Mouse (Mus musculus): ENCODE results near the gene Map3k3. TPM values are rescaled to one million over a fixed set of nuclear protein-coding genes. Genes with fewer than 3 reads are reported as not detected.
A peak's percentile ranks its signal among the peaks of the same experiment; 100 is the strongest.

Gene Map3k3
- polyA plus RNA-seq, 1 experiment = 3.5 TPM

DNA sequence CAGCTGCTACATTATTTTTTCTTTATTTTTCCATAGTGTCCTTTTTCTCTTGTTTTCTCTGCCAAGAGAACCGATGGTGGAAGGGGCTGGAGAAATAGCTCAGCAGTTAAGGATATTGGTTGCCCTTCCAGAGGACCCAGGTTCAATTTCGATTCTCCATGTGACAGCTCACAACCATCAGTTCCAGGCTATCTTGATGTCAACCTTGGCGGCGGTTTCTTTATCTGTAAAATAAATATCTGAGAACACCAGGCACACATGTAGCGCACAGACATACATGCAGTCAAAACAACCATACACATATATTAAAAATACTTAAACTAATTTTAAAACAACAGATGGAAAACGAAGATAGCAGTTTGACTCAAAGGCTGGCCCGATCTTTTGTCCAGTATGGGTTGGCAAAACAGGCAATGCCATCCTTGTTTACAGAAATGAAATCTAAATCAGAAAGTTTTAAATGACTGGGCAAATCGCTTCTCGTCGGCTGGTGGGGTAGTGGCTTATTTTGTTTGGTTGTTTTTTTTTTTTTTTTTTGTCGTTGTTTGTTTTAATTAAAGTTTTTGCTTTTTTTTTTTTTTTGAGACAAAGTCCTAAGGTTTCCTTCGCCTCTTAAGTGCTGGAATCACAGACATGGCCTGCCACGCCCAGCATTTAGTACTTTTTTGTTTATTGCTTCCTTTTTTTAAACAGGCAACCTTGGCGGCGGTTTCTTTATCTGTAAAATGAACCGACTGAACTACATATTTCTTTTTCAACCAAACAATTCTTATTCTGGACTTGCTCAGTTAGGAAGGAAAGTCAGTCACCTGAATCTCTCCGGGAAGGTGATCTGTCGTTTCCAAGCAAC, 19.1 kb upstream of the Map3k3 start:
- no peak for TF ChIP-seq GATA1 (IDR thresholded peaks at IDR 0.05; ENCODE audit: low read length)

- no peak for TF ChIP-seq GATA1 (IDR thresholded peaks at IDR 0.05; ENCODE audit: low read length)
Measured at GRCm38 (mm10) chr11:106065923-106066571, 18.4 kb upstream of the Map3k3 start, which contains the start of gene Taco1. Gene Taco1 (plus strand): TSS chr11:106066061.

DNA sequence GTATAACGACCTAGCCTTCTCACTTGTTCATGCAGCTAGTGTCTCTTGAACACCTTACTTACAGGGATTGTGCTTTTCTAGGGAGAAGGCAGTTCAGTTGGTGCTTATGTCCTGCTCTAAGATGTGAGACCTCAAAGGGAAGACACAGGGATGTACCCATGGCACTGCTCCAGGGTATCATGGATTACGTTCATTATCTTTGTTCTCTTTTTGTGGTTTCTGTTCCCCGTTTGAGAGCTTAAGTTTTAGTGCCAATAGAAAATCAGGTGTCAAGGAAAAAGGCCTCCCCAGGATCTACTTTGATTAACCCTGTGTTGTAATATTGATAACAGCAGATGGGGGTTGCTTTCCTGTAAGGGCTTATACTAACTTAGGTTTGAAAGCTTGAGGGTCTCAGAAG, 10.6 kb upstream of the Map3k3 start:
- no peak for TF ChIP-seq GATA1 (IDR thresholded peaks at IDR 0.05; ENCODE audit: low read length)

DNA sequence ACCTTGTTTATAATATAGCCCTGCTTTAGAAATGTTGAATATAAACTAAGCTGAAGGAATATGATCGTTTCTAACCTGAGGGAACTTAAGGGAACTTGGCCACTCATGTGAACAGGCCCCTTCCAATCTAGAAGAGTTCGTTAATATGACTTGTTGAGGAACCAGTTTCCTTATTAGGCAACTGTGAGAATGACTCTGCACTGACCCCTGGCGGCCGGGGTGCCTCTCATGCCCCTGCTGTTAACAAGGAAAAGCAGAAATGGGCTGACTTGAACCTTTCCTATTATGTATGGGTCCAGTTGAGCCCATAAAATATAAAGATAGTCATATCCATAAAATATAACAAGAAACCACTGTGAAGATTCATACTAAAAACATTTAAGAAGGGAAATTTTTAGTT, 8.1 kb upstream of the Map3k3 start:
- TF ChIP-seq GATA1 (IDR thresholded peaks at IDR 0.05; ENCODE audit: low read length) = no peak

DNA sequence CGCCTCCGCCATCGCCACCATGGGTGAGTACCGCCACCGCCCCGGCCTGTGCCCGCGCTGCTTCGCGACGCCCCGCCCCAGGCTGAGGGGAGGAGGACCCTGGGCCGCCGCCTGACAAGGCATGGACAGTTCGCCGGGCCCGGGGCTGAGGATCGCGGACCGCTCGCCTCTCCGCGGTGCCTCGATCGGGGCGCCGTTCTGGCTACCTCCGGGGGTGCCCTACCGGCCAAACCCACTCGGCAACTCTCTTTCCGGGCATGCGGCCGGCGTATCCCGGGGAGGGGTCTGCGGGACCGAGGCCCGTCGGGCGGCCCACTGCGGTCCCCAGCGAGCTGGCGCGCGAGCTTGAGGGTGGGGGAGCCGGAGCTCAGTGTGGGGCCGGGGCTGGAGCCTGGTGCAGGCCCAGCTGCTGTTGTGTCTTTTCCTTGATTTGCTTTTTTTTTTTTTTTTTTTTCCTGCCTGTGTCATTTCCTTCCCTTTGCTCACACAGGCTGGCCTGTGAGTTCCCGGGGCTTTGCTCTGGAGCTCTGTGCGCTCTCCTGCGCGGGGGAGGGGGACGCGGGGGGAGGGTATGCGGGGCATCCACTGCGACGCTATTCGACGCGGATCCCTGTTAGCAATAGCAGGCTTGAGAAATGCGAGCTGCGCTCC, 623 bp downstream of the Map3k3 start:
- no peak for TF ChIP-seq GATA1 (IDR thresholded peaks at IDR 0.05; ENCODE audit: low read length)

- TF ChIP-seq GATA1 (IDR thresholded peaks at IDR 0.05; ENCODE audit: low read length) = no peak
Measured at GRCm38 (mm10) chr11:106098223-106098622, 13.8 kb downstream of the Map3k3 start.

DNA sequence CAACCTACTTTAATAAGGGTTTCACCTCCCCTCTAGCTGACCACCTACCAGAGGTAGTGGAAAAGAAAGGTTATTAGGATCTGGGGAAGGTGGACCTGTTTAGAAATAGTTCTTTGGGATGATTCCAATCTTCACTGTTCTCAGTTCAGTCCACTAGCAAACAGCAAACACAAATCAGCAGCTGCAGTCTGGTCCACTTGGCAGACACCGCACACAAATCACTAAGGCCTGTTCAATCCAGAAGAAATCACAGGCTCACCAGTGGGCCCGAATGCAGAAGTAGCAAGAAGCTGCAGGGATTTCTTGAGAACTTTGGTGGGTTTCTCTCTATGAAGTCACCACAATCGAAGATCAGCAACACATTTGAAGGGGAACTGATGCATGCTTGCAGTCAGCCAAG, 18.5 kb downstream of the Map3k3 start:
- TF ChIP-seq GATA1 (IDR thresholded peaks at IDR 0.05; ENCODE audit: low read length) = no peak

DNA sequence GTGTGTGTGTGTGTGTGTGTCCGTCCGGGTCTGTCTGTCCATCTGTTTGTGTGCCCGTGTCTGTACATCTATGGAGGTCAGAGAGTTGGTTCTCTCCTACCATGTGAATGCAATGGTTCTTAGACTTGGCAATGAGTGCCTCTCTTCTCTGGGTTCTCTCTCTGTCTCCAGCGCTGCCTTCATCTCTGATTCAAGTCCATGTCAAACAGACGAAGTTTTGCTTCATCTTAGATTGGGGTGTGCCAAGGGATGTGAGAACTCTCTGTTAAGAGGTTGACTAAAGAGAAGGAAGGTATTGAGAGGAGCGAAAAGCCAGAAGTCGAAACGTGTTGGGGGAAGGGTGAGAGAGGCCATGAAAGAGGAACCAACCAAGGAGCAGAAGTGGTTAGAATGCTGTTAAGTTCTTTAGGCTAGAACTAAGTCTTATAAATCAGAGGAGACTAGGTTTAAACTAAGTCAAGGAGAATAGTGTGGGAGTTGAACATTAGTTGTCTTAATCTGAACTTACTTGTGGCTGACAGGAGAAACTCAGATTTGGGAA, 21.7 kb downstream of the Map3k3 start:
- no peak for TF ChIP-seq GATA1 (IDR thresholded peaks at IDR 0.05; ENCODE audit: low read length)

DNA sequence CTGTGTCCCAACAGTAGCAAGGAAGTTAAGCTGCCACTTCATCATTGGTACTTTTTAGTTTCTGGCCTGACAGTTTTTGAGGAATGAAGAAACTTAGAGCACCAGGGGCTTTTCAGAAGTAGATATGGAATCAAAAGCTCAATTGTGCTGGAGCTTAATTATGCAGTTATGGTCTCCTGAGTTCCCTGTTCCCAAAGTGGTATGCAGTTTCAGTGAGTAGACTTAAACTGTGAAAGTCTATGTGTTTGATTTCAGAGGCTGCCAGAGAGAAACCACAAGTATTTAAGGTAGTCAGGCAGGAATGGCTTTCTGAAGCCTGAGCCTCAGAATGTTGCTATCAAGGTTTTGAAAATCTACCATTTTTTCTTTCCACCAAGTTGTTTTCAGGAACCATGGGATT, 27.3 kb downstream of the Map3k3 start:
- no peak for TF ChIP-seq GATA1 (IDR thresholded peaks at IDR 0.05; ENCODE audit: low read length)

DNA sequence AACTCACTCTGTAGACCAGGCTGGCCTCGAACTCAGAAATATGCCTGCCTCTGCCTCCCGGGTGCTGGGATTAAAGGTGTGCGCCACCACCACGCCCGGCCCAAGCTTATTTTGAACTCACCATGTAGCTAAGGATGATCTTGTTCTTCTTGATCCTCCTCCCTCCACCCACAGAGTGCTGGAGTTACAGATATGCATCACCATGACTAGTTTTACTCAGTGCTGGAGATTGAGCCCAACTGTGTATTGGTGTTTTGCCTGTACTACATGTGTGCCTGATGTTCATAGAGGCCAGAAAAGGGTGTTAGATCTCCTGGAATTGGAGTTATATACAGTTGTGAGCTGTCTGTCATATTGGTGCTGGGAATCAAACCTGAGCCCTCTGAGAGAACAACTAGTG, 37.8 kb downstream of the Map3k3 start:
- TF ChIP-seq GATA1 (IDR thresholded peaks at IDR 0.05; ENCODE audit: low read length) = no peak

GRCm38 (mm10) chr11:106122736-106123135, 38.3 kb downstream of the Map3k3 start:
- TF ChIP-seq GATA1 (IDR thresholded peaks at IDR 0.05; ENCODE audit: low read length) = no peak

DNA sequence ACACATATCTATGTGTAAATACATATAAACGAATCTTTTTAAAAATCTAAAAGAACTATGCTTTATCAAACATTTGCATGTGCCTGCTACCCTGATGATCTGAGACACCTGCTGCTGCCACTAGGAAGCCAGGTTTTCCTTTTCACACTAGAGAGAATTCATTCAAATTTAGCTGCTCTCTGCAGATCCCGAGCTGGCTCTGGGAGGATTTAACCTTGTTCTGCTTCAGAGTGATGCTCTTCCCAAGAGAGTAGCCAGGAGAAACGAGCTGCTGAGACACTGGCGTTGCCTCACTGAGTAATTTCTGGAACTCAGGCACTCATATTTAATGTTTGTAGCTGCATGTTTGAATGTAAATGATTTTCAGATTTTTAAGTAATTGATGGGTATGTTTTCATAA, 40.4 kb downstream of the Map3k3 start:
- TF ChIP-seq GATA1 (IDR thresholded peaks at IDR 0.05; ENCODE audit: low read length) = no peak

GRCm38 (mm10) chr11:106125827-106126226, 41.4 kb downstream of the Map3k3 start:
- no peak for TF ChIP-seq GATA1 (IDR thresholded peaks at IDR 0.05; ENCODE audit: low read length)

DNA sequence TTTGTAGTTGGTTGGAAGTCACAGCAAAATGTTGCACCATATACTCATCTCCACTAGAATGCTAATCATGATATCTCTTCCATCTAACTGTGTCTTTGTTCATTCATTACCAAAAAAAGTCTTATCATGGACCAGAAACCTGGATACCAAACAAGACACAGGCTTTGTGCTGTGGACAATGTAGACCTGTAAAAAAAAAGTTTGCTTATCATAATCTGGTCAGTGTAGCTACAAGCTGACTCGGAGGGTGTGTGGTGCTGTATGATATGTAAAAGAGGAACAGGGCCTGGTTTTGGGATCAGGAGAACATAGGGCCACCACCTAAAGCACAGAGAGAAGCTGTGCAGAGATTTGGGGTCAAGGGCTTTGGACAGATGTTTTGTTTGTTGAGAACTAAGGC, 45.1 kb downstream of the Map3k3 start:
- TF ChIP-seq GATA1 (IDR thresholded peaks at IDR 0.05; ENCODE audit: low read length) = peak; percentile 44

- TF ChIP-seq GATA1 (IDR thresholded peaks at IDR 0.05; ENCODE audit: low read length) = no peak
Measured at GRCm38 (mm10) chr11:106132516-106132915, 48.1 kb downstream of the Map3k3 start.

All from G1E-ER4 (cell line).